Mouse (Mus musculus) limb, embryonic 15.5 days (tissue): ENCODE data around the gene Cfap97d1. TPM values are rescaled to one million over a fixed set of nuclear protein-coding genes. Genes with fewer than 3 reads are reported as not detected.

Experiments
- ATAC-seq: fragments of 200-750 bp; cut with Nextera tagmentation; 2 replicates; pipeline ENCODE4 v1.8.0; 2017; ENCODE audit warnings: low read depth, moderate TSS enrichment; ENCODE audit not compliant: insufficient number of reproducible peaks, low FRiP score, low TSS enrichment
- H3K27ac ChIP-seq: fragments of 300-500 bp; sonication (generic); 2 replicates; pipeline ENCODE4 v1.5.1; 2015; ENCODE audit warnings: moderate library complexity, mild to moderate bottlenecking, inconsistent platforms
- H3K27me3 ChIP-seq: fragments of 300-500 bp; sonication (generic); 2 replicates; pipeline ENCODE4 v1.6.1; 2015; ENCODE audit warnings: inconsistent platforms
- H3K36me3 ChIP-seq: fragments of 300-500 bp; sonication (generic); 2 replicates; pipeline ENCODE4 v1.6.1; 2015; ENCODE audit warnings: inconsistent platforms
- H3K4me1 ChIP-seq: fragments of 300-500 bp; sonication (generic); 2 replicates; pipeline ENCODE4 v1.6.1; 2015; ENCODE audit warnings: inconsistent platforms
- H3K4me2 ChIP-seq: fragments of 300-500 bp; sonication (generic); 2 replicates; pipeline ENCODE4 v1.6.1; 2015; ENCODE audit warnings: mild to moderate bottlenecking, inconsistent platforms
- H3K4me3 ChIP-seq: fragments of 300-500 bp; sonication (generic); 2 replicates; pipeline ENCODE4 v1.5.1; 2015; ENCODE audit warnings: mild to moderate bottlenecking, inconsistent platforms
- H3K9ac ChIP-seq: fragments of 300-500 bp; sonication (generic); 2 replicates; pipeline ENCODE4 v1.6.1; 2015; ENCODE audit warnings: inconsistent platforms
- H3K9me3 ChIP-seq: fragments of 300-500 bp; sonication (generic); 2 replicates; pipeline ENCODE4 v1.6.1; 2016; ENCODE audit warnings: inconsistent platforms
- WGBS: fragments of 180-500 bp; shearing (Covaris S2); methylation state at CpG from one replicate; pipeline ENCODE4 v1.1.7; 2015; 5-methylcytosine and 5-hydroxymethylcytosine counted together
- polyA plus RNA-seq: library from polyadenylated mRNA; unstranded; fragments of >200 nt; fragmentation: Nextera tagmentation; extraction: Ambion mirVana; gene quantifications from 2 replicates; pipeline ENCODE4 v1.2.1, GENCODE M21; 2015

The Cfap97d1 gene
- polyA plus RNA-seq, 1 experiment from 2014 or later: not detected

GRCm38 (mm10) chr11:102013201-102013600 is 29.1 kb downstream of the Cfap97d1 start:
- H3K27ac ChIP-seq: no peak overlapping the region
- H3K4me2 ChIP-seq: no peak overlapping the region
- WGBS: 86% methylated on average over 8 of the region's 8 CpGs
- H3K4me1 ChIP-seq: peaks cover 10% of the 10 kb centered on the region; the same call in 1 of the 2 replicates
- no peaks in the 10 kb centered on the region for H3K27me3 ChIP-seq
- no peaks in the 10 kb centered on the region for H3K9me3 ChIP-seq
- H3K36me3 ChIP-seq: peaks cover 11% of the 10 kb centered on the region
- no peak overlapping the region for H3K4me3 ChIP-seq
- no peak overlapping the region for H3K9ac ChIP-seq
- ATAC-seq: no peak

GRCm38 (mm10) chr11:102015472-102015871 is 31.4 kb downstream of the Cfap97d1 start:
- Histone ChIP-seq H3K9me3 (no peaks in the 10 kb centered on the region), H3K27me3 (no peaks in the 10 kb centered on the region), H3K4me2 (no peak overlapping the region), H3K4me1 (peaks cover under 1% of the 10 kb centered on the region; the same call in 1 of the 2 replicates), H3K9ac (no peak overlapping the region), H3K4me3 (no peak overlapping the region), H3K36me3 (peaks cover 9% of the 10 kb centered on the region), H3K27ac (no peak overlapping the region)
- WGBS: 64% methylated on average over 6 of the region's 6 CpGs
- no peak for ATAC-seq

- H3K4me2 ChIP-seq: no peak overlapping the region
- peaks cover 9% of the 10 kb centered on the region for H3K36me3 ChIP-seq
- ATAC-seq: no peak
- H3K4me1 ChIP-seq: no peaks in the 10 kb centered on the region
- H3K9me3 ChIP-seq: no peaks in the 10 kb centered on the region
- no peak overlapping the region for H3K4me3 ChIP-seq
- no peak overlapping the region for H3K9ac ChIP-seq
- 91% methylated on average over 1 of the region's 1 CpGs for WGBS
- no peaks in the 10 kb centered on the region for H3K27me3 ChIP-seq
- no peak overlapping the region for H3K27ac ChIP-seq
Observed at GRCm38 (mm10) chr11:102016136-102016535, 32.1 kb downstream of the Cfap97d1 start.

- H3K4me1 ChIP-seq: no peaks in the 10 kb centered on the region
- no peaks in the 10 kb centered on the region for H3K9me3 ChIP-seq
- H3K4me3 ChIP-seq: no peak overlapping the region
- no peak overlapping the region for H3K4me2 ChIP-seq
- H3K27ac ChIP-seq: no peak overlapping the region
- WGBS: 84% methylated on average over 9 of the region's 9 CpGs
- ATAC-seq: no peak
- 0 out of 2 replicates have a peak, but pooled peaks cover 2% of the 10 kb centered on the region for H3K36me3 ChIP-seq
- H3K27me3 ChIP-seq: no peaks in the 10 kb centered on the region
- H3K9ac ChIP-seq: no peak overlapping the region
Observed at GRCm38 (mm10) chr11:102019736-102020135, 35.7 kb downstream of the Cfap97d1 start.

GRCm38 (mm10) chr11:102021196-102021595 is 37.1 kb downstream of the Cfap97d1 start:
- Histone ChIP-seq H3K4me2 (no peak overlapping the region), H3K4me3 (no peak overlapping the region), H3K9me3 (no peaks in the 10 kb centered on the region), H3K27ac (no peak overlapping the region), H3K4me1 (peaks cover 4% of the 10 kb centered on the region; the same call in 1 of the 2 replicates), H3K9ac (no peak overlapping the region), H3K36me3 (0 out of 2 replicates have a peak, but pooled peaks cover 2% of the 10 kb centered on the region), H3K27me3 (no peaks in the 10 kb centered on the region)
- ATAC-seq: no peak
- 53% methylated on average over 5 of the region's 5 CpGs for WGBS

- no peak for ATAC-seq
- no peaks in the 10 kb centered on the region for H3K9me3 ChIP-seq
- no peaks in the 10 kb centered on the region for H3K27me3 ChIP-seq
- no peak overlapping the region for H3K4me2 ChIP-seq
- peaks cover 14% of the 10 kb centered on the region for H3K4me1 ChIP-seq
- WGBS: 88% methylated on average over 13 of the region's 13 CpGs
- H3K9ac ChIP-seq: no peak overlapping the region
- no peak overlapping the region for H3K4me3 ChIP-seq
- no peak overlapping the region for H3K27ac ChIP-seq
- H3K36me3 ChIP-seq: 0 out of 2 replicates have a peak, but pooled peaks cover 2% of the 10 kb centered on the region
Observed at GRCm38 (mm10) chr11:102023406-102023805, 39.3 kb downstream of the Cfap97d1 start.

- no peak overlapping the region for H3K4me2 ChIP-seq
- H3K9me3 ChIP-seq: no peaks in the 10 kb centered on the region
- no peak for ATAC-seq
- 81% methylated on average over 6 of the region's 6 CpGs for WGBS
- H3K27ac ChIP-seq: no peak overlapping the region
- 0 out of 2 replicates have a peak, but pooled peaks cover 2% of the 10 kb centered on the region for H3K36me3 ChIP-seq
- H3K4me3 ChIP-seq: no peak overlapping the region
- H3K4me1 ChIP-seq: peaks cover 14% of the 10 kb centered on the region
- H3K9ac ChIP-seq: no peak overlapping the region
- H3K27me3 ChIP-seq: no peaks in the 10 kb centered on the region
Observed at GRCm38 (mm10) chr11:102024084-102024758, 40.1 kb downstream of the Cfap97d1 start.

- Histone ChIP-seq H3K36me3 (0 out of 2 replicates have a peak, but pooled peaks cover 2% of the 10 kb centered on the region), H3K4me3 (no peak overlapping the region), H3K27ac (no peak overlapping the region), H3K4me2 (no peak overlapping the region), H3K9me3 (no peaks in the 10 kb centered on the region), H3K9ac (no peak overlapping the region), H3K4me1 (peaks cover 14% of the 10 kb centered on the region), H3K27me3 (no peaks in the 10 kb centered on the region)
- ATAC-seq: no peak
- WGBS: 80% methylated on average over 4 of the region's 4 CpGs
Observed at GRCm38 (mm10) chr11:102024875-102025274, 40.8 kb downstream of the Cfap97d1 start.

- Histone ChIP-seq H3K36me3 (0 out of 2 replicates have a peak, but pooled peaks cover 2% of the 10 kb centered on the region), H3K9ac (no peak overlapping the region), H3K27ac (no peak overlapping the region), H3K27me3 (no peaks in the 10 kb centered on the region), H3K4me1 (peaks cover 14% of the 10 kb centered on the region), H3K4me3 (peak overlapping the region; percentile 73; the same call in 1 of the 2 replicates), H3K4me2 (no peak overlapping the region), H3K9me3 (no peaks in the 10 kb centered on the region)
- ATAC-seq: no peak
- WGBS: 46% methylated on average over 7 of the region's 7 CpGs
Observed at GRCm38 (mm10) chr11:102025354-102025753, 41.3 kb downstream of the Cfap97d1 start.

- Histone ChIP-seq H3K4me2 (peak overlapping the region; percentile 94), H3K27me3 (no peaks in the 10 kb centered on the region), H3K9me3 (no peaks in the 10 kb centered on the region), H3K36me3 (0 out of 2 replicates have a peak, but pooled peaks cover 2% of the 10 kb centered on the region), H3K4me1 (peaks cover 14% of the 10 kb centered on the region), H3K9ac (peak overlapping the region; percentile 56), H3K27ac (no peak overlapping the region), H3K4me3 (peak overlapping the region; percentile 73)
- WGBS: 3% methylated on average over 23 of the region's 23 CpGs
- no peak for ATAC-seq
Observed at GRCm38 (mm10) chr11:102025991-102026660, 42.0 kb downstream of the Cfap97d1 start.

- H3K27me3 ChIP-seq: no peaks in the 10 kb centered on the region
- no peaks in the 10 kb centered on the region for H3K9me3 ChIP-seq
- H3K4me1 ChIP-seq: peaks cover 14% of the 10 kb centered on the region
- H3K27ac ChIP-seq: peak overlapping the region; percentile 33; the same call in 1 of the 2 replicates
- peak overlapping the region; percentile 73 for H3K4me3 ChIP-seq
- H3K4me2 ChIP-seq: peak overlapping the region; percentile 94
- WGBS: under 1% methylated on average over 54 of the region's 73 CpGs
- H3K36me3 ChIP-seq: 0 out of 2 replicates have a peak, but pooled peaks cover 2% of the 10 kb centered on the region
- peak overlapping the region; percentile 56 for H3K9ac ChIP-seq
- ATAC-seq: peak; percentile 83
Observed at GRCm38 (mm10) chr11:102026694-102027360, 42.7 kb downstream of the Cfap97d1 start.
